ENCODE assay signal across 9 mouse cellular contexts in the genomic region with DNA sequence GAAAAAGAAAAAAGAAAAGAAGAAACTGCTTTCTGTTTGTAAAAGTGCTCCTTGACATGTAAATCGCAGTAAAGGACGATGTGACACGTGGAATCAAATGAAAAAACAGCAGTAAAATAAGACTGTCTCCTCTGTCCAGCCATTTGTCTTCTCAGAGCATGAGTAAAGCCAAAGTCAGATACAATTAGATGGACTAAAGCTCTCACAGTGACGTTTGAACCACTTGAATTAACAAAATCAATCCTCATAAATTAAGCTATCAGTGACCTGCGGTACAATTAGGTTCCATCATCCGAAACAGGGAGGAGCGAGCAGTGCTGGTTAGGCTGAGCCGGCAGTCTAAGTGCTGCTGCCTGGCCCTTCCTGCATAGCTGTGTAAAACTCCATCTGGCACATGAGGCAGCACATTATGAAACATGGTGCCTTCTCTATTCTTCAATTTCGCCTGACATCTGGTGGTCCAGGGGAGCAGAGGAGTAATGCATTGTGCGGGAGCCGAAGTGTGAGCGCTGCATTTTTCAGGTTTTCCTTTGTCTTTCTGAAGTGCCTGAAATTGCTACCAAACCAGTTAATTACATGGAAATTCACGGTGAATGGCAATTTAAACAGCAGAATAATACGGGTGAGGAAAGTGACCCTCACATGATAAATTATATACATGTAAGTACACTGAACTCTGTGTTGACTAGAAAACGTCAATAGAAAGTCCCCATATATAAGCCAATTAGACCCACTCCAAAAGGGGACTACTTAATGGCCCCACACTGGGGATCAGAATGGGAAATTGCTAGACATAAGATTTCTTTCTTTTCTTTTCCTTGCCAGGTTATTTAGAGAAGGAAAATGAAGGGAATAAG.
DNase-seq lines count a peak whose midpoint lies in the region.
"Had no signal": no experiment of that assay in that cellular context is flagged by ENCODE, and none has a peak within 500 bp of the region (broad histone marks: within the 10 kb centered on the region; RNA-seq: fewer than 3 reads in every experiment).

No protein-coding gene starts in this region.

- peak; percentile 27 for DNase-seq in embryonic facial prominence, embryonic 10.5 days (ENCODE audit: low spot score)
- DNase-seq in frontal cortex, postnatal 10 days (ENCODE audit: low spot score in 2 of 2), result peak; percentile 8
- peak; percentile 7 to 21 for DNase-seq in layer of hippocampus, postnatal 25 days (ENCODE audit: extremely low spot score in 1 of 2, low spot score in 1 of 2)
- DNase-seq in neural tube, embryonic 10.5 days (ENCODE audit: extremely low spot score, low spot score), result peak; percentile 46
- DNase-seq in adrenal gland, postnatal 25 days, result no peak
- DNase-seq in adipocyte (ENCODE audit: low spot score), result no peak
- DNase-seq in gastrocnemius, postnatal 36 days, result no peak
- DNase-seq in gastrocnemius, postnatal 14 days, result no peak

- no peak overlapping the region for H3K4me3 ChIP-seq in embryonic facial prominence, embryonic 10.5 days
- H3K4me3 ChIP-seq: megakaryocyte, embryonic 14.5 days had no signal

- no peak overlapping the region for H3K27ac ChIP-seq in embryonic facial prominence, embryonic 10.5 days (replicated peaks)

- intact Hi-C loops in gastrocnemius, postnatal 36 days (cut with DNase I), result no loop called here
- intact Hi-C loops in gastrocnemius, postnatal 14 days (cut with DNase I; ENCODE audit: low total_unique reads), result no loop called here

- peaks cover 20% of the 10 kb centered on the region for H3K4me1 ChIP-seq in embryonic facial prominence, embryonic 10.5 days
- H3K4me1 ChIP-seq: megakaryocyte, embryonic 14.5 days had no signal

- no peaks in the 10 kb centered on the region for H3K27me3 ChIP-seq in embryonic facial prominence, embryonic 10.5 days (replicated peaks; ENCODE audit: low read depth, poor library complexity, severe bottlenecking)

- no peaks in the 10 kb centered on the region for H3K36me3 ChIP-seq in embryonic facial prominence, embryonic 10.5 days (replicated peaks)

- 63% methylated on average over 15 of the region's 15 CpGs for whole genome bisulfite sequencing in embryonic facial prominence, embryonic 10.5 days

- H3K9me3 ChIP-seq in embryonic facial prominence, embryonic 10.5 days, result no peaks in the 10 kb centered on the region
- H3K9me3 ChIP-seq: megakaryocyte, embryonic 14.5 days had no signal

Comparison
In these comparisons a context has a peak if more than half of its experiments do, and no peak if none do; other contexts are left out.
1. DNase-seq: peak in embryonic facial prominence, embryonic 10.5 days (single experiment), frontal cortex, postnatal 10 days (2 of 2), layer of hippocampus, postnatal 25 days (2 of 2) and neural tube, embryonic 10.5 days (single experiment); none in adrenal gland, postnatal 25 days (single experiment), adipocyte (single experiment), gastrocnemius, postnatal 36 days (0 of 2) and gastrocnemius, postnatal 14 days (single experiment).